Mouse (Mus musculus) left cerebral cortex, adult 8-10 months (tissue): Measurements from ENCODE around the gene Ptger4. TPM values are rescaled to one million over a fixed set of nuclear protein-coding genes. Genes with fewer than 3 reads are reported as not detected.
"Not testable (repeated sequence)": the region's sequence is repeated elsewhere in the genome, so short reads cannot be mapped to it uniquely, and the experiment has no call there.

Source experiments
- DNase-seq, 2 experiments: peaks; one replicate each; pipeline ENCODE4 v3.0.0; 2022; ENCODE audit warnings: low spot score in 2 of 2
- total RNA-seq, 4 experiments: library from RNA; stranded (reverse); gene quantifications; 2 replicates each; pipeline ENCODE4 v1.2.4; 2022

Gene Ptger4
- total RNA-seq, 4 experiments from 2014 or later: 0.72 to 1.1 (median 0.91) TPM

DNA sequence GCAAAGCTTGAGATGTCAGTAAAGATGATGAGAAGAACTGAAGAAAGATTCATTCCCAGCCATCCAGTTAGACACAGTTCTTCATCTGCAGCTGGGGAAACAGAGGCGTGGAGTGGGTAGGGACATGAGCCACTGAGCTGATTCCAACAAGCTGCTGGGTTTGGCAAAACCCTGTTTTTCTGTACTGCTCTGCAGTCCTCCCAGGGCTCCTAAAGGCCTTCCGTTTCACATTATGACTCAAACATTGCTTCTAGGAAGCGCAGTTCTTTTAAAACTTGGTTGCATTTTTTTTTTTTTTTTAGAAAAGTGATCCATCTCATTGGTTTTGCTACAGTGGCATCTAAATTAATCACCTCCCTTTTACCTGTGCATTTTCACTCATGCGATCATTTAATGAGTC, 5.4 kb downstream of the Ptger4 start:
- no peak for DNase-seq

GRCm38 (mm10) chr15:5238073-5238472, 5.9 kb downstream of the Ptger4 start:
- DNase-seq: no peak

GRCm38 (mm10) chr15:5237012-5237660, 6.9 kb downstream of the Ptger4 start:
- no peak for DNase-seq

GRCm38 (mm10) chr15:5236538-5236937, 7.4 kb downstream of the Ptger4 start:
- peak; percentile 25 to 40 for DNase-seq

DNA sequence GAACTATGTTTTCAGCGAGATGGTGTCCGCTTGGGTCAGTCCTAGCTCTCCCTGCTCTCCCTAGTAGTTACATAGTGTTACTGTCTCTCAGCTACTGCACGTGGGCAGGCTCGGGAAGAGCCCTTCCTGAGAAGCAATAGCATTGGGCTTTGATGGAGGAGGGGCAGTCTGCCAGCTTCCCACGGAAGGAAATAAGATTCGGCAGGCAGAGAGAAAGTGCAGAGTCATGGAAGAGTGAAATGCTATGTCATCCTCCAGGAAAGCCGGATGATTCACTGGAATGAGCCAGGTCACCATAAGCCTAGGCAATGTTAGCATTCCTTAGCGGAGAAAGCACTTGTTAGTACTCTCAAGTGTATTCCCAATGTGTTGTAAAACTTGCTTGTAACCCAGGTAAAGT, 8.5 kb downstream of the Ptger4 start:
- DNase-seq: peak in 1 of 2 experiments; percentile 33

DNA sequence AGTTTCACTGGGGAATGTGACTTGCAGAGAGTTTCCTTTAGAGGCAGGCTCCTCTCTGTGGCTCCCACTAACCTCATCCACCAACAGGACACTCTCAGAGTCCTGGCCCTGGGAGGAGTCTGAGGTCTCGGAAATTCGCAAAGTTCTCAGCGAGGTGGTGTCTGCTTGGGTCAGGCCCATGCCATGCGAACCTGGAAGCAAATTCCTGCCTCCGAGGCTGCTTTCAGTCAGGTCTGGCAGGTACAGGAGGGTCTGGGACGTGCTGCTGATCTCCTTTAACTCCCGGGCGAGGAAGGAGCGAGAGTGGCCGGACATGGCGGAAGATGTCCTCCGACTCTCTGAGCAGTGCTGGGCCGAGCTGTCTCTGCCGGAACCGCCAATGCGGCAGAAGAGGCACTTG, 9.3 kb downstream of the Ptger4 start:
- DNase-seq: no peak

DNA sequence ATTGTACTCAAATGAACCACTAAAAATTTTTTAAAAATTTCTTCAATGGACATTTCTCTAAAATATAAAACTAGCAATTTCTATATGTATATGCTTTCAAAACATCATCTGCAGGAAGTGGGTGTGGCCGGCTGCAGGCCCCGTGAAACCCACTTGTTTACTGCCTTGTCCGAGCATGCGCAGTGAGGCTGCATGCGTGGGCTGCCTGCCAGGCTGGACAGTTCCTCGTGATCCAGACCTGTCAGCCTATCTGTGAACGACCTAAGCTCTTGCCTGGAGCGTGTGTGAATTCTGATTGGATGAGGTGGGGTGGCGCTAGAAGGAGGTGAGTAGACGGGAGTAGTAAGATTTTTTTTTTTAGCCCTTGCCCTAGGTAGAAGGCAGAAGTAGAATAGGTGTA, 13.2 kb downstream of the Ptger4 start:
- DNase-seq: not testable (repeated sequence)

- DNase-seq: no peak
Measured at GRCm38 (mm10) chr15:5220491-5220890, 23.5 kb downstream of the Ptger4 start.

DNA sequence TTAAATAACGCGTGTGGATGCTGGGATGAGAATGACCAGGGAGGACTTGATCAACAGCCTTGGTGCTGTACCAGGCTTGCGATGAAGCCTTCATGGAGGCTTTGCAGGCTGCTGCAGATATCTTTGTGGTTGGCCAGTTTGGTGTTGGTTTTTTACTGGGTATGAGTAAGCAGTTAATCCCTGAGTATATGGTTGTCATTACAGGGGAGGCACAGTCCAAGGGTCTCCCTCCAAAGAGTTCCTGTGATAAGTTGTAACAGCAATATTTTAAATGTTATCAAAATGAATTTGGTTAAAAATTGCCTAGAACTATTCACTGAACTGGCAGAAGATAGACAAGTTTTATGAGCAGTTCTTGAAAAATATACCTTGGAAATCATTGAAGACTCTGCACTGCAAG, 34.9 kb downstream of the Ptger4 start:
- DNase-seq: no peak

GRCm38 (mm10) chr15:5205222-5205621, 38.8 kb downstream of the Ptger4 start:
- DNase-seq: no peak

DNA sequence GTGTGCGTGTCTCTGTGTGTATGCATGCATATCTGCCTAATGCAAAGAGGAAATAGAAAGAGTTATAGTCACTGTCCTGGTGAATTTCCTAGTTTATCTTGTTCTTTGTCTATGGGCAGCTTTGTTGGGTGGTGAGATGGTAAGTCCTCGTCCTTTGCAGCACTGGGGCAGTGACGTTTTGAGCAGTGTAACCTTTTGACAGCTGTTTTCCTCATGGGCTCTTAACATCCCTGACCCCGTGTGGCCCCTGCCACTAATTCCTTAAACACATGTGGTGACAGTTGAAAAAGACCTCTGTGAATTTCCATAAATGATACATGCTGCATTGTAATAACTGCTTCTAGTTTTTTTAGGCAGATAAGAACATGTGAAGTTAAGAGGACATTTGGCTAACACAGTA, 47.3 kb downstream of the Ptger4 start:
- no peak for DNase-seq

- DNase-seq: no peak
Measured at GRCm38 (mm10) chr15:5195987-5196514, 47.9 kb downstream of the Ptger4 start.

GRCm38 (mm10) chr15:5194931-5195330, 49.1 kb downstream of the Ptger4 start:
- no peak for DNase-seq

GRCm38 (mm10) chr15:5194446-5194845, 49.5 kb downstream of the Ptger4 start:
- DNase-seq: no peak

DNA sequence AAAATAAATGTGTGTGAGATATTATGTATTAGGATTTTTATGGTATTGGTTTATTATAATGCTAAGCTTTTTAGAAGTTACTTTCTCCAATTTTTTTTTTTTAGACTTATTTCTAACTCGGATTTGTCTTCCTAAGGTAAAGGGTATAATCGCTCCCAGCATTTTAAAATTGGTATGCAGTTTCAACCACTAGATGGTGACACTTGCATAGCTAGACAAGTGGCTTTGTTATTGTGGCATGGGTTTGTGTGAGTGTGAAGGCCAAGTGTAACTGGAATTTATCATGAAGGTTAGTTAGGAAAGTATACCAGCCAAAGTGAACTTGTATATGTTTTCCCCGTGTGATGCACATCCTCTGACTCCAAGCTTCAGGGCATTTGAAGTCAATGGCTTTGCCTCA, 50.2 kb downstream of the Ptger4 start:
- DNase-seq: no peak

- no peak for DNase-seq
Measured at GRCm38 (mm10) chr15:5189504-5190093, 54.4 kb downstream of the Ptger4 start.

- no peak for DNase-seq
Measured at GRCm38 (mm10) chr15:5188029-5188428, 56.0 kb downstream of the Ptger4 start.

DNA sequence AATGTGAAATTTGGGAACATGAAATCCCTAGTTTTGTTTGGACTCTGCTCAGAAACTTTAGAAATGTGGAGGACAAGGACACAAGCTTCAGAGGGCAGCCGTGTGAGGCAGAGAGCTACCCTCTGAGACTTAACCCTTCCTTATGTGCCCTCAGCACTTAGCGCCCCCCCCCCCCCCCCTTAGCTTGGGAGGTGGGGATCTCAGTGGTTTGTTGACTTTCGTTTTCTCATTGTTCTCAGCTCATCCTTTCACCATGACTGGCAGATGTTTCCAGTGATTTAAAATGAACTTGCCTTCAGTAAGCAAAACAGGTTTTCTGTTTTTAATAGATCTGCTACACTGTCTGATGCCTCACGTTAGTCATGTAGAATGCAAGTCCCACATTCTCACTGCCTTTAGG, 56.9 kb downstream of the Ptger4 start:
- no peak for DNase-seq

DNA sequence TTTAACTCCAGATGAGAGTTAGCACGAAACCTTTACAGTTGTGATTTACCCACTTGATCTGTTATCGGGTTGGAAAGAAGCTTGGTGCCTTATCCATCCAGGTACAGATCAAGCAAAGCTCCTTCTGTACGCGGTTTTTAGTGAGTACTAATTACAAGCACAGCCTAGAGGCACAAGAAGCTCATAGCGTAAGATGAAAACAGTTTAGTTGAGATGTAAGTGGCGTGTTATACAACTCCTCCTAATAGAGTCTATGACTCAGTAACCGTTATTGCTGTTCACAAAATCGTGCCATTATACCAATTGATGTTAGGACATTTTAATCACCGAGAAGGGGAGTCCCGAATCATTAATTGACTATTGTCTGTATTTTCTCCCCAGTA, 57.7 kb downstream of the Ptger4 start:
- no peak for DNase-seq

GRCm38 (mm10) chr15:5185366-5186292, 58.4 kb downstream of the Ptger4 start, which contains the start of gene Ttc33:
TSS of gene Ttc33 (plus strand) at chr15:5185525.
- DNase-seq: peak; percentile 66 to 77

- no peak for DNase-seq
Measured at GRCm38 (mm10) chr15:5184668-5185330, 59.2 kb downstream of the Ptger4 start.
